Mouse (Mus musculus): ENCODE data around the gene Spns3. TPM values are rescaled to one million over a fixed set of nuclear protein-coding genes. Genes with fewer than 3 reads are reported as not detected.
A peak's percentile ranks its signal among the peaks of the same experiment; 100 is the strongest.

Gene Spns3
- polyA plus RNA-seq, 1 experiment from 2014 or later: 0.28 TPM

GRCm38 (mm10) chr11:72466694-72467507 lies 83.4 kb downstream of the Spns3 start:
- H3K27ac ChIP-seq: peak overlapping the region; percentile 73
- 23% methylated on average over 11 of the region's 11 CpGs for WGBS
- H3K4me1 ChIP-seq: peaks cover 52% of the 10 kb centered on the region

GRCm38 (mm10) chr11:72465978-72466693 lies 84.2 kb downstream of the Spns3 start:
- peak overlapping the region; percentile 73; the same call in 1 of the 2 replicates for H3K27ac ChIP-seq
- no peaks in the 10 kb centered on the region for H3K36me3 ChIP-seq
- no peak for DNase-seq (ENCODE audit: low spot score)
- no peak overlapping the region for H3K4me3 ChIP-seq
- no peaks in the 10 kb centered on the region for H3K27me3 ChIP-seq (ENCODE audit: insufficient read depth, poor library complexity, severe bottlenecking)
- WGBS: 63% methylated on average over 11 of the region's 11 CpGs
- peaks cover 57% of the 10 kb centered on the region for H3K4me1 ChIP-seq
- H3K9me3 ChIP-seq: no peaks in the 10 kb centered on the region

More at GRCm38 (mm10) chr11:72466694-72467507, 83.4 kb downstream of the Spns3 start:
- H3K9me3 ChIP-seq: no peaks in the 10 kb centered on the region
- no peak for DNase-seq (ENCODE audit: low spot score)
- H3K27me3 ChIP-seq (ENCODE audit: insufficient read depth, poor library complexity, severe bottlenecking): no peaks in the 10 kb centered on the region
- peak overlapping the region; percentile 27; the same call in 1 of the 2 replicates for H3K4me3 ChIP-seq
- no peaks in the 10 kb centered on the region for H3K36me3 ChIP-seq

GRCm38 (mm10) chr11:72464821-72465220 lies 85.5 kb downstream of the Spns3 start:
- 82% methylated on average over 3 of the region's 3 CpGs for WGBS
- Histone ChIP-seq H3K27ac (0 out of 2 replicates have a peak overlapping the region, but pooled peaks have one; percentile 4), H3K4me3 (no peak overlapping the region), H3K27me3 (ENCODE audit: insufficient read depth, poor library complexity, severe bottlenecking) (no peaks in the 10 kb centered on the region), H3K4me1 (peaks cover 55% of the 10 kb centered on the region), H3K9me3 (no peaks in the 10 kb centered on the region), H3K36me3 (0 out of 2 replicates have a peak, but pooled peaks cover 2% of the 10 kb centered on the region)
- no peak for DNase-seq (ENCODE audit: low spot score)

- 40% methylated on average over 5 of the region's 5 CpGs for WGBS
- H3K9me3 ChIP-seq: no peaks in the 10 kb centered on the region
- no peak overlapping the region for H3K27ac ChIP-seq
- H3K36me3 ChIP-seq: peaks cover 6% of the 10 kb centered on the region; the same call in 1 of the 2 replicates
- peaks cover 51% of the 10 kb centered on the region for H3K4me1 ChIP-seq
- no peaks in the 10 kb centered on the region for H3K27me3 ChIP-seq (ENCODE audit: insufficient read depth, poor library complexity, severe bottlenecking)
- H3K4me3 ChIP-seq: no peak overlapping the region
- no peak for DNase-seq (ENCODE audit: low spot score)
Observed at GRCm38 (mm10) chr11:72461500-72461981, 88.8 kb downstream of the Spns3 start.

GRCm38 (mm10) chr11:72458502-72458901 lies 91.8 kb downstream of the Spns3 start:
- 31% methylated on average over 3 of the region's 3 CpGs for WGBS
- Histone ChIP-seq H3K27ac (peak overlapping the region; percentile 70), H3K36me3 (peaks cover 6% of the 10 kb centered on the region; the same call in 1 of the 2 replicates)

GRCm38 (mm10) chr11:72457995-72458496 lies 92.3 kb downstream of the Spns3 start:
- DNase-seq (ENCODE audit: low spot score): no peak
- WGBS: 32% methylated on average over 12 of the region's 12 CpGs
- peaks cover 52% of the 10 kb centered on the region for H3K4me1 ChIP-seq
- H3K27ac ChIP-seq: peak overlapping the region; percentile 70
- H3K4me3 ChIP-seq: no peak overlapping the region; the same call in 1 of the 2 replicates
- no peaks in the 10 kb centered on the region for H3K27me3 ChIP-seq (ENCODE audit: insufficient read depth, poor library complexity, severe bottlenecking)
- peaks cover 6% of the 10 kb centered on the region; the same call in 1 of the 2 replicates for H3K36me3 ChIP-seq
- H3K9me3 ChIP-seq: no peaks in the 10 kb centered on the region

More at GRCm38 (mm10) chr11:72458502-72458901, 91.8 kb downstream of the Spns3 start:
- no peak for DNase-seq (ENCODE audit: low spot score)
- peaks cover 52% of the 10 kb centered on the region for H3K4me1 ChIP-seq
- H3K4me3 ChIP-seq: no peak overlapping the region; the same call in none of the 2 replicates
- no peaks in the 10 kb centered on the region for H3K9me3 ChIP-seq
- no peaks in the 10 kb centered on the region for H3K27me3 ChIP-seq (ENCODE audit: insufficient read depth, poor library complexity, severe bottlenecking)

- H3K4me1 ChIP-seq: peaks cover 47% of the 10 kb centered on the region
- peak overlapping the region; percentile 43 for H3K27ac ChIP-seq
- H3K36me3 ChIP-seq: peaks cover 27% of the 10 kb centered on the region
- no peak overlapping the region for H3K4me3 ChIP-seq
- H3K27me3 ChIP-seq (ENCODE audit: insufficient read depth, poor library complexity, severe bottlenecking): no peaks in the 10 kb centered on the region
- no peaks in the 10 kb centered on the region for H3K9me3 ChIP-seq
- 63% methylated on average over 5 of the region's 5 CpGs for WGBS
- DNase-seq (ENCODE audit: low spot score): no peak
Observed at GRCm38 (mm10) chr11:72455694-72456093, 94.6 kb downstream of the Spns3 start.

- Histone ChIP-seq H3K4me3 (no peak overlapping the region), H3K27me3 (ENCODE audit: insufficient read depth, poor library complexity, severe bottlenecking) (no peaks in the 10 kb centered on the region), H3K27ac (peak overlapping the region; percentile 32; the same call in 1 of the 2 replicates), H3K9me3 (no peaks in the 10 kb centered on the region), H3K4me1 (peaks cover 29% of the 10 kb centered on the region), H3K36me3 (peaks cover 50% of the 10 kb centered on the region)
- no peak for DNase-seq (ENCODE audit: low spot score)
- 49% methylated on average over 15 of the region's 15 CpGs for WGBS
Observed at GRCm38 (mm10) chr11:72453105-72453953, 97.0 kb downstream of the Spns3 start.

GRCm38 (mm10) chr11:72452140-72452665 lies 98.1 kb downstream of the Spns3 start:
- Histone ChIP-seq H3K4me3 (no peak overlapping the region), H3K9me3 (no peaks in the 10 kb centered on the region), H3K36me3 (peaks cover 61% of the 10 kb centered on the region), H3K27ac (no peak overlapping the region), H3K27me3 (ENCODE audit: insufficient read depth, poor library complexity, severe bottlenecking) (no peaks in the 10 kb centered on the region), H3K4me1 (peaks cover 21% of the 10 kb centered on the region)
- DNase-seq (ENCODE audit: low spot score): no peak
- 85% methylated on average over 3 of the region's 3 CpGs for WGBS

- WGBS: 77% methylated on average over 8 of the region's 8 CpGs
- H3K27me3 ChIP-seq (ENCODE audit: insufficient read depth, poor library complexity, severe bottlenecking): no peaks in the 10 kb centered on the region
- peaks cover 100% of the 10 kb centered on the region for H3K36me3 ChIP-seq
- H3K4me1 ChIP-seq: peaks cover 3% of the 10 kb centered on the region
- H3K27ac ChIP-seq: no peak overlapping the region
- no peak overlapping the region for H3K4me3 ChIP-seq
- no peaks in the 10 kb centered on the region for H3K9me3 ChIP-seq
- DNase-seq (ENCODE audit: low spot score): no peak
Observed at GRCm38 (mm10) chr11:72447475-72447874, 102.8 kb downstream of the Spns3 start.

- H3K9me3 ChIP-seq: no peaks in the 10 kb centered on the region
- DNase-seq (ENCODE audit: low spot score): no peak
- H3K36me3 ChIP-seq: peaks cover 93% of the 10 kb centered on the region
- peaks cover 9% of the 10 kb centered on the region for H3K4me1 ChIP-seq
- no peak overlapping the region for H3K27ac ChIP-seq
- no peaks in the 10 kb centered on the region for H3K27me3 ChIP-seq (ENCODE audit: insufficient read depth, poor library complexity, severe bottlenecking)
- WGBS: 91% methylated on average over 6 of the region's 6 CpGs
- no peak overlapping the region for H3K4me3 ChIP-seq
Observed at GRCm38 (mm10) chr11:72446311-72447105, 103.8 kb downstream of the Spns3 start.
